Mouse (Mus musculus) limb, embryonic 15.5 days (tissue): Measurements from ENCODE around the gene Nos1ap. TPM values are rescaled to one million over a fixed set of nuclear protein-coding genes. Genes with fewer than 3 reads are reported as not detected.

Source experiments
- ATAC-seq: fragments of 200-750 bp; cut with Nextera tagmentation; 2 replicates; pipeline ENCODE4 v1.8.0; 2017; ENCODE audit warnings: low read depth, moderate TSS enrichment; ENCODE audit not compliant: insufficient number of reproducible peaks, low FRiP score, low TSS enrichment
- H3K27ac ChIP-seq: fragments of 300-500 bp; sonication (generic); 2 replicates; pipeline ENCODE4 v1.5.1; 2015; ENCODE audit warnings: moderate library complexity, mild to moderate bottlenecking, inconsistent platforms
- H3K27me3 ChIP-seq: fragments of 300-500 bp; sonication (generic); 2 replicates; pipeline ENCODE4 v1.6.1; 2015; ENCODE audit warnings: inconsistent platforms
- H3K36me3 ChIP-seq: fragments of 300-500 bp; sonication (generic); 2 replicates; pipeline ENCODE4 v1.6.1; 2015; ENCODE audit warnings: inconsistent platforms
- H3K4me1 ChIP-seq: fragments of 300-500 bp; sonication (generic); 2 replicates; pipeline ENCODE4 v1.6.1; 2015; ENCODE audit warnings: inconsistent platforms
- H3K4me2 ChIP-seq: fragments of 300-500 bp; sonication (generic); 2 replicates; pipeline ENCODE4 v1.6.1; 2015; ENCODE audit warnings: mild to moderate bottlenecking, inconsistent platforms
- H3K4me3 ChIP-seq: fragments of 300-500 bp; sonication (generic); 2 replicates; pipeline ENCODE4 v1.5.1; 2015; ENCODE audit warnings: mild to moderate bottlenecking, inconsistent platforms
- H3K9ac ChIP-seq: fragments of 300-500 bp; sonication (generic); 2 replicates; pipeline ENCODE4 v1.6.1; 2015; ENCODE audit warnings: inconsistent platforms
- H3K9me3 ChIP-seq: fragments of 300-500 bp; sonication (generic); 2 replicates; pipeline ENCODE4 v1.6.1; 2016; ENCODE audit warnings: inconsistent platforms
- WGBS: fragments of 180-500 bp; shearing (Covaris S2); methylation state at CpG from one replicate; pipeline ENCODE4 v1.1.7; 2015; 5-methylcytosine and 5-hydroxymethylcytosine counted together
- polyA plus RNA-seq: library from polyadenylated mRNA; unstranded; fragments of >200 nt; fragmentation: Nextera tagmentation; extraction: Ambion mirVana; gene quantifications from 2 replicates; pipeline ENCODE4 v1.2.1, GENCODE M21; 2015

The Nos1ap gene
- polyA plus RNA-seq, 1 experiment from 2014 or later, result 10.1 TPM

DNA sequence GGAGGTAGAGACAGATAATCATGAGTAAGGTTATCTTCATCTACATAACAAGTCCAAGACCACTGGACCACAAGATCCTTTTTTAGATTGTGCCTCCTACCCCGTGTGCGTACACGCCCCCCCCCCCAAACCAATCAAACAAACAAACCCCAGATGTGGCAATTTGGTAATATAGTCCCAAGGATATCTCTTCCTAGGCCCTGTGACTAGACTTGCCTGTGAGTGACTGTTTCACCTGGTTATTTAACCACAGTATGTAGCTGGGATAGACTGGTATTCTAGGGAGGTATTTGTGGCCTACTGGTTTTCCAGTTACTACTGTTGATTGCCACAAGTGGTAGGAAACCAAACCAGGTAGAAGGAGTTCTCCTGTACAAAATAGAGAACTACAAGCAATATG, 21.0 kb upstream of the Nos1ap start:
- Histone ChIP-seq H3K4me1 (no peaks in the 10 kb centered on the region), H3K9me3 (no peaks in the 10 kb centered on the region), H3K9ac (no peak overlapping the region), H3K27me3 (no peaks in the 10 kb centered on the region), H3K36me3 (no peaks in the 10 kb centered on the region), H3K4me2 (no peak overlapping the region), H3K27ac (no peak overlapping the region), H3K4me3 (no peak overlapping the region)
- WGBS, result 89% methylated on average over 3 of the region's 3 CpGs
- ATAC-seq, result no peak

DNA sequence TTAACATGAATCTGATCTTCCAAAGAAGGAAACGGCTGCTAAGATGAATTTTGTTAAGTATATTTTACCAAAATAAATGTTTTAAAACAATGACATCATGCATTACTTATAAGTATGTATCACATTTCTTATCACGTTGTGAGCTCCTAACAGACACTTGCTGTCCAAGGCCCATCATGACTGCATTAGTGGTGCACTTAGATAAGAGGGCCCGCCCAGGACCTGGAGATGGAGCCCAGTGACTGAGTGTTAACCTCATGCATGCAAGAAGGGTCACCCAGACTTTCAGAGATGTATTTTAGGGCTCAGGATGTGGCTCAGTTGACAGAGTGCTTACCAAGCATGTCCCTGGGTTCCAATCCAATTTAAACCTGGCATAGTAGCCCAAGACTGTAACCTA, 20.6 kb upstream of the Nos1ap start:
- no peaks in the 10 kb centered on the region for H3K36me3 ChIP-seq
- H3K27me3 ChIP-seq, result no peaks in the 10 kb centered on the region
- no peak for ATAC-seq
- H3K4me3 ChIP-seq, result no peak overlapping the region
- H3K9me3 ChIP-seq, result no peaks in the 10 kb centered on the region
- H3K4me2 ChIP-seq, result no peak overlapping the region
- WGBS, result 75% methylated on average over 3 of the region's 3 CpGs
- no peak overlapping the region for H3K27ac ChIP-seq
- no peak overlapping the region for H3K9ac ChIP-seq
- H3K4me1 ChIP-seq, result 0 out of 2 replicates have a peak, but pooled peaks cover 2% of the 10 kb centered on the region

DNA sequence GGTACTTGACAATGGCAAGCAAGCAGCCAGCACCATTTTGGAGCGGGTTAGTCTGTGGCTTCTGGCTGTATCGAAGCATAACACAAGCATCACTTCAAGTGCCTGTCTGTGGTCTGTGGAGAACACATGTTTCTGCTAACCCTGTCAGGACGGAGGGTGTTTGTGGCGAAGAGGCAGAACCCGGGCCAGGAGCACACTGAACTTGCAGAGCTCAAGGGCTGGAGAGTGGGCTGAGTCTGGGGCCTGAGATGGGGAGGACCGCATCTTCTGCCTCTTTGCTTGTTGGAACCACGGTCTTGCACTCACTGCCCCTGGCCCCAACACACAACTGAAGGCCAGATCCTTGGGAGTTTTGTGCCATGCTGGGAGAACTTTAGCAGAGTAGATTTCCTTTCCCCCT, 20.2 kb upstream of the Nos1ap start:
- ATAC-seq, result 0 out of 2 replicates have a peak, but pooled peaks have one; percentile 9
- 53% methylated on average over 7 of the region's 7 CpGs for WGBS

DNA sequence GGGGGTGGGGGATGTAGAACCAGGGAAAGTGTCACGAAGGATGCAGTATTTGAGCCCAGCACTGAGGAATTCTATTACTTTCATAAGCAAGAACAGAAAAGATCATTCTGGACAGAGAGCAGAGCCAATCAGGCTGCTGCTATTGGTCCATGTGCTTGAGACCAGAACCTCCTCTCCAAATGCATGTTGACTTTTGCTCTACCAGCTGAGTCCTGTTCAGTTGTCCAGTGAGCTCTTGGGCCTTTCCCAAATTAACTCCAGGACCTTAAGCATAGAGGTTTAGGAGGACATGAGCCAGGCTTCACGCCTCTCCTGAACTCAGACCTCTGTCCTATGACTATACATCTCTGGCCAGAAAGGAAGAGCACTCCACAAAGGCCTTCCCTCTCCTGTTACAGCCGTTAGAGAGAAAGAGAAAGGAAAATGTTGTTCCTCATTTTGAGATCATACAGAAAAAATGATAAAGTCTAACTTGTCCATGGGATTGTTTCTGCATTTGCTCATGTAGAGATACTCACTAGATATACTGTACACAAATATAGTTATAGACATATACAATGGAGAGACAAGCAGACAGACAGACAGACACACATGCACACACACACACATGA, 18.9 kb upstream of the Nos1ap start:
- no peaks in the 10 kb centered on the region for H3K36me3 ChIP-seq
- H3K9me3 ChIP-seq, result no peaks in the 10 kb centered on the region
- no peak overlapping the region for H3K27ac ChIP-seq
- H3K9ac ChIP-seq, result no peak overlapping the region
- 80% methylated on average over 3 of the region's 3 CpGs for WGBS
- no peaks in the 10 kb centered on the region for H3K27me3 ChIP-seq
- ATAC-seq, result no peak
- H3K4me1 ChIP-seq, result peaks cover 6% of the 10 kb centered on the region; the same call in 1 of the 2 replicates
- H3K4me3 ChIP-seq, result no peak overlapping the region
- no peak overlapping the region for H3K4me2 ChIP-seq

More for the DNA sequence above, 20.2 kb upstream of the Nos1ap start:
- H3K9me3 ChIP-seq, result no peaks in the 10 kb centered on the region
- H3K4me3 ChIP-seq, result no peak overlapping the region
- H3K27ac ChIP-seq, result no peak overlapping the region
- no peak overlapping the region for H3K9ac ChIP-seq
- H3K36me3 ChIP-seq, result no peaks in the 10 kb centered on the region
- H3K27me3 ChIP-seq, result no peaks in the 10 kb centered on the region
- H3K4me2 ChIP-seq, result no peak overlapping the region
- H3K4me1 ChIP-seq, result peaks cover 5% of the 10 kb centered on the region; the same call in 1 of the 2 replicates

- Histone ChIP-seq H3K27me3 (no peaks in the 10 kb centered on the region), H3K4me3 (no peak overlapping the region), H3K4me1 (peaks cover 6% of the 10 kb centered on the region; the same call in 1 of the 2 replicates), H3K9me3 (no peaks in the 10 kb centered on the region), H3K4me2 (no peak overlapping the region), H3K36me3 (no peaks in the 10 kb centered on the region), H3K9ac (no peak overlapping the region), H3K27ac (no peak overlapping the region)
- 87% methylated on average over 8 of the region's 8 CpGs for WGBS
- no peak for ATAC-seq
Measured at GRCm38 (mm10) chr1:170607231-170607917, 17.7 kb upstream of the Nos1ap start.

DNA sequence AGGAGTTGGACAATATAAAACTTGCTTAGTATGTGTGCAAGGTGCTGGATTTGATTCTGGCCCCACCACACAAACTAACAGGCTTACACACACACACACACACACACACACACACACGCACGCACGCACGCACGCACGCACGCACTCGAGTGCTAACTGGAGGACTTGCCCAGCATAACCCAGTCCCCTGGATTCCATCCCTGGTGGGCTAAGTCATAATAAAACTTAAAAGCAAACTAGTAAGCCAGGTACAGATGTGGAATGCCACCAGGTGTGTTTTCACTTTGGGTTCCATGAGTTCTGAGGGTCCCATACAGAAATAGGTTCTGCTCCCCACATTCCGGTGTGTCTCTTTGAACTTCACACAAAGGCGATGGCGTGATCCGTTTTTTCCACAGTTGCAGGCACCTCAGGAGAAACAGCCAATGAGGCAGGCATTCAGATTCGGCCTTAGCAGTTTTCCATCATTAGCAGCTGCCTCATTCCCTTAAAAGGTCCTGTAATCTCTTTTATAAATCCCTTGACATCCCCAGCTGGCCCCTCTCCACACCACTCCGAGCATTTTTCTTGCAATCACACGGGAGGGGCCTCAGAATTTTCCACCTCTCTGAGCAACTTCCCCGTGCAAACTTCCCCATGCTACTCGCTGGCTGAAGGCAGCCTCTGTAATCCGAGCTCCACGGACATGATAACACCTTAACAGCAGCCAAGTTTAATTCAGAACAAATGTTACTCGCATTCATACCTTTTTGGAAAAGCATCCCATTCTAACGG, 15.8 kb upstream of the Nos1ap start:
- Histone ChIP-seq H3K36me3 (no peaks in the 10 kb centered on the region), H3K27me3 (no peaks in the 10 kb centered on the region), H3K4me3 (no peak overlapping the region), H3K9ac (no peak overlapping the region), H3K9me3 (no peaks in the 10 kb centered on the region), H3K27ac (peak overlapping the region; percentile 83), H3K4me2 (no peak overlapping the region), H3K4me1 (peaks cover 6% of the 10 kb centered on the region; the same call in 1 of the 2 replicates)
- ATAC-seq, result peak; percentile 92
- 24% methylated on average over 21 of the region's 21 CpGs for WGBS

DNA sequence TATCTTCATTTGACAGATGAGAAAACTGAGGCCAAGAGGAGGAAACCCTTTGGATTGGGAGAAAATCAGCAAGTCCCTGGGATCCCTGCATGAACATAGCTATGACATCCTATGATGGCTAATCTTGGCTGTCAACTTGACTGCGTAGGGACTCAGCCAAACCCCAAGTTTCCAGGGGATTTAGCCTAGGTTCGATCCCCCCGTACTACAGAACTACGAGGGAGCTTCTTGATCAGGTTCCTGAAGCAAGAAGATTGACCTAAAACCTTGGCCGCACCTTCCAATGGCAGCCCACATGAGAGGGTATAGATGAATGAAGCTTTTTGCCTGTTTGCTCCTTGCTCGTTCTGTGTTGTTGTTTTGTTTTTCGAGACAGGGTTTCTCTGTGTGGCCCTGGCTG, 4.9 kb upstream of the Nos1ap start:
- no peak for ATAC-seq
- WGBS, result 90% methylated on average over 7 of the region's 7 CpGs
- Histone ChIP-seq H3K27ac (no peak overlapping the region), H3K4me2 (no peak overlapping the region), H3K27me3 (no peaks in the 10 kb centered on the region), H3K9ac (no peak overlapping the region), H3K9me3 (no peaks in the 10 kb centered on the region), H3K36me3 (no peaks in the 10 kb centered on the region), H3K4me3 (no peak overlapping the region), H3K4me1 (no peaks in the 10 kb centered on the region)

- Histone ChIP-seq H3K27ac (no peak overlapping the region), H3K9ac (no peak overlapping the region), H3K4me2 (no peak overlapping the region), H3K4me1 (peaks cover 14% of the 10 kb centered on the region), H3K9me3 (no peaks in the 10 kb centered on the region), H3K27me3 (no peaks in the 10 kb centered on the region), H3K36me3 (no peaks in the 10 kb centered on the region), H3K4me3 (no peak overlapping the region)
- WGBS, result 49% methylated on average over 4 of the region's 4 CpGs
- no peak for ATAC-seq
Measured at GRCm38 (mm10) chr1:170590531-170590930, 870 bp upstream of the Nos1ap start.

GRCm38 (mm10) chr1:170590041-170590360, 340 bp upstream of the Nos1ap start:
- no peaks in the 10 kb centered on the region for H3K9me3 ChIP-seq
- H3K36me3 ChIP-seq, result no peaks in the 10 kb centered on the region
- WGBS, result 2% methylated on average over 11 of the region's 11 CpGs
- H3K27ac ChIP-seq, result no peak overlapping the region
- H3K4me2 ChIP-seq, result peak overlapping the region; percentile 97
- peak overlapping the region; percentile 83 for H3K4me3 ChIP-seq
- peaks cover 14% of the 10 kb centered on the region for H3K4me1 ChIP-seq
- peak overlapping the region; percentile 82 for H3K9ac ChIP-seq
- ATAC-seq, result no peak
- H3K27me3 ChIP-seq, result no peaks in the 10 kb centered on the region

GRCm38 (mm10) chr1:170588879-170589218, 812 bp downstream of the Nos1ap start:
- whole genome bisulfite sequencing, result 4% methylated on average over 8 of the region's 8 CpGs
- no peak for ATAC-seq
- no peak overlapping the region for H3K27ac ChIP-seq

DNA sequence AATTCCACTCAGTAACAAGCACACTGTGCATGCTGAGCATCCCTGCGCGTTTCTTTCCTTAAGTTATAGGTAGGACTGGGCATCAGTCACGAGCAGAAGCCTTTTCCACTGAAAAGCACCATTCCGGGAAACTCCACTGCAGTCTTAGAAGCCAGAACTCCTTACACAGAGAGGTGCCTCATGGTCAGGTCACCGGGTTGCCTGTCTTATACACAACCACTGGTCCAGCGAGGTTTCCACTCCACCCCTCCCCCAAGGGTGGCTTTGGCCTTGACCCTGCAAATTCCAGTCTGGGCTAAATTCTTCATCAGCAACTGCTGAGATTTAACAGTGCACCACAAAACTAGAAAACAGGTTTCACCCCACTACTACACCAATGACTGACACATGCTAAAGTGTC, 1.3 kb downstream of the Nos1ap start:
- no peak overlapping the region for H3K9ac ChIP-seq
- H3K9me3 ChIP-seq, result no peaks in the 10 kb centered on the region
- peak overlapping the region; percentile 97 for H3K4me2 ChIP-seq
- H3K27ac ChIP-seq, result no peak overlapping the region
- no peaks in the 10 kb centered on the region for H3K36me3 ChIP-seq
- H3K4me1 ChIP-seq, result peaks cover 14% of the 10 kb centered on the region
- H3K4me3 ChIP-seq, result peak overlapping the region; percentile 83
- WGBS, result 43% methylated on average over 6 of the region's 6 CpGs
- no peaks in the 10 kb centered on the region for H3K27me3 ChIP-seq
- no peak for ATAC-seq

More at GRCm38 (mm10) chr1:170588879-170589218, 812 bp downstream of the Nos1ap start:
- H3K4me1 ChIP-seq, result peaks cover 14% of the 10 kb centered on the region
- peak overlapping the region; percentile 97 for H3K4me2 ChIP-seq
- no peaks in the 10 kb centered on the region for H3K27me3 ChIP-seq
- no peaks in the 10 kb centered on the region for H3K36me3 ChIP-seq
- peak overlapping the region; percentile 83 for H3K4me3 ChIP-seq
- H3K9ac ChIP-seq, result 0 out of 2 replicates have a peak overlapping the region, but pooled peaks have one; percentile 82
- H3K9me3 ChIP-seq, result no peaks in the 10 kb centered on the region

- no peak overlapping the region for H3K9ac ChIP-seq
- no peaks in the 10 kb centered on the region for H3K27me3 ChIP-seq
- no peak overlapping the region for H3K27ac ChIP-seq
- no peak for ATAC-seq
- no peak overlapping the region for H3K4me2 ChIP-seq
- H3K4me1 ChIP-seq, result peaks cover 14% of the 10 kb centered on the region
- 79% methylated on average over 6 of the region's 6 CpGs for whole genome bisulfite sequencing
- H3K9me3 ChIP-seq, result no peaks in the 10 kb centered on the region
- no peaks in the 10 kb centered on the region for H3K36me3 ChIP-seq
- H3K4me3 ChIP-seq, result no peak overlapping the region
Measured at GRCm38 (mm10) chr1:170586715-170587114, 2.9 kb downstream of the Nos1ap start.
